Mouse (Mus musculus) midbrain, embryonic 13.5 days (tissue): ENCODE measurements at regions not wholly inside any gene's neighbourhood (a gene's known extent, or its start where the extent isn't known, plus 50 kb on each side); places are given as distances from the start of the nearest gene placed in this dataset.

Source experiments
- ATAC-seq: fragments of 200-750 bp; cut with Nextera tagmentation; 2 replicates; pipeline ENCODE4 v1.8.0; 2017; ENCODE audit warnings: mild to moderate bottlenecking, moderate TSS enrichment, moderate library complexity
- H3K27ac ChIP-seq: fragments of 300-500 bp; sonication (generic); 2 replicates; pipeline ENCODE4 v1.5.1; 2015; ENCODE audit warnings: inconsistent platforms, mild to moderate bottlenecking, moderate library complexity
- H3K27me3 ChIP-seq: fragments of 300-500 bp; sonication (generic); 2 replicates; pipeline ENCODE4 v1.6.1; 2015; ENCODE audit warnings: mild to moderate bottlenecking, inconsistent platforms
- H3K36me3 ChIP-seq: fragments of 300-500 bp; sonication (generic); 2 replicates; pipeline ENCODE4 v1.6.1; 2015; ENCODE audit warnings: mild to moderate bottlenecking, inconsistent platforms
- H3K4me1 ChIP-seq: fragments of 300-500 bp; sonication (generic); replicated peaks from 2 replicates; pipeline ENCODE4 v1.6.1; 2015; ENCODE audit warnings: inconsistent platforms
- H3K4me2 ChIP-seq: fragments of 300-500 bp; sonication (generic); replicated peaks from 2 replicates; pipeline ENCODE4 v1.6.1; 2015; ENCODE audit warnings: moderate library complexity, mild to moderate bottlenecking, inconsistent platforms
- H3K4me3 ChIP-seq: fragments of 300-500 bp; sonication (generic); replicated peaks from 2 replicates; pipeline ENCODE4 v1.5.1; 2015; ENCODE audit warnings: mild to moderate bottlenecking, inconsistent platforms
- H3K9ac ChIP-seq: fragments of 300-500 bp; sonication (generic); replicated peaks from 2 replicates; pipeline ENCODE4 v1.6.1; 2015; ENCODE audit warnings: mild to moderate bottlenecking, inconsistent platforms
- H3K9me3 ChIP-seq: fragments of 300-500 bp; sonication (generic); 2 replicates; pipeline ENCODE4 v1.6.1; 2016; ENCODE audit warnings: mild to moderate bottlenecking, inconsistent platforms
- WGBS: fragments of 180-500 bp; shearing (Covaris S2); methylation state at CpG from one replicate; pipeline ENCODE4 v1.1.7; 2015; 5-methylcytosine and 5-hydroxymethylcytosine counted together

DNA sequence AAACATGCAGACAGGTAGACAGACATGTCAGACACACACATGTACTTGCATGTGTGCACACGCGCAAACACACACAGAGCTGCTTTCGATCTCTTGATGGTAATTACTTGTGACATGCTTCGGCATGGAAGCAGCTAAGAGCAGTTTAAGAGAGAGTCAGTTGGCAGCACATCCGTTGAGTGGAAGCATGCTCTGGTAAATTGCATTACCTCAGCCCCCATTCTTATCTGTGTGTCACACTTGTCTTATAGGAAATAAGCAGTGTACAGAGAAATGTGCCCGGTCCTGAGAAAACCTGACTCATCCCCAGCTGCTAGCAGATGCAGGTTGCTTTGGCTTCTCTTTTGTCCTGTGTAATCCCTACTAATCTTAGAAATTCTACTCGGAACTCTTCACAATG, 80.0 kb upstream of the Tmem150c start:
- no peaks in the 10 kb centered on the region for H3K9me3 ChIP-seq
- no peak overlapping the region for H3K4me3 ChIP-seq
- no peak overlapping the region for H3K4me2 ChIP-seq
- no peak overlapping the region for H3K27ac ChIP-seq
- H3K4me1 ChIP-seq, result no peaks in the 10 kb centered on the region; the same call in 1 of the 2 replicates
- no peak overlapping the region for H3K9ac ChIP-seq
- ATAC-seq, result peak; percentile 37; the same call in 1 of the 2 replicates
- H3K36me3 ChIP-seq, result no peaks in the 10 kb centered on the region
- 50% methylated on average over 7 of the region's 7 CpGs for WGBS
- no peaks in the 10 kb centered on the region for H3K27me3 ChIP-seq

DNA sequence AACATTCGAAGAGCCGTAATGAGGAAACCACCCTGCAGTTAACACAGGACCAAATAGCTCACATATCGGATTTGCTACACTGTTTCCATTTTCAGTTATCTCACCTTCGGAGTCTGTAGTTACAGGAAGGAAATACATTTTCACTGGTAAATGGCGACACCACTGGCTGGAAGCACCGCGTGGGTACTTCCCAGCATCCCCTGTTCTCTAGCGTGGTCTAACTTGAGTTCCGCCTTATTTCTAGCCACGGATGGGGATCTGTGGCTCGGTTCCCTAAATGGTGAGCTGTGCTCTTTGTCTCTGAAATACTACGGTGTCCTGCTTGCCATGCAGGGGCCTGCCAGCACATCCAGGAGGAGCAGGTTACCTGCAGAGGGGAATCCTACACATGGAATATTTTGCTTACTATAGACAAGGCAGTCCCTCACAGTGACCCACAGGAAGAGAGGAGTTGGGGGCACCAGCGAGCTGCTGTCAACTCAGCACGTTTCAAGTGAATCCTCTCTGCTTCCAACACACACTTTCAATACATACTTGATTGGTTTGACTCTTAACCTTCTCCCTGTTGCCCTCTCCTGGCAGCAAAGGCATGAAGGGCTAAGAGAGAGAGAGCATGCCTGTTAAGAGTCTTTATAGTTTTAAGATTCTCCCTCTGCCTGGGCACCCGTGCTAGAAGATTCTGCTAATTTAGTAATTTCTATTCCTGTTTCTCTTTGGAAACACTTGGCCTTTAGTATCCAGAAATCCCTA, 78.9 kb upstream of the Tmem150c start:
- ATAC-seq, result no peak
- H3K9ac ChIP-seq, result no peak overlapping the region
- H3K27ac ChIP-seq, result no peak overlapping the region
- 86% methylated on average over 15 of the region's 15 CpGs for WGBS
- no peaks in the 10 kb centered on the region for H3K36me3 ChIP-seq
- no peaks in the 10 kb centered on the region for H3K27me3 ChIP-seq
- H3K9me3 ChIP-seq, result no peaks in the 10 kb centered on the region
- no peaks in the 10 kb centered on the region; the same call in 1 of the 2 replicates for H3K4me1 ChIP-seq
- H3K4me2 ChIP-seq, result no peak overlapping the region
- H3K4me3 ChIP-seq, result no peak overlapping the region

DNA sequence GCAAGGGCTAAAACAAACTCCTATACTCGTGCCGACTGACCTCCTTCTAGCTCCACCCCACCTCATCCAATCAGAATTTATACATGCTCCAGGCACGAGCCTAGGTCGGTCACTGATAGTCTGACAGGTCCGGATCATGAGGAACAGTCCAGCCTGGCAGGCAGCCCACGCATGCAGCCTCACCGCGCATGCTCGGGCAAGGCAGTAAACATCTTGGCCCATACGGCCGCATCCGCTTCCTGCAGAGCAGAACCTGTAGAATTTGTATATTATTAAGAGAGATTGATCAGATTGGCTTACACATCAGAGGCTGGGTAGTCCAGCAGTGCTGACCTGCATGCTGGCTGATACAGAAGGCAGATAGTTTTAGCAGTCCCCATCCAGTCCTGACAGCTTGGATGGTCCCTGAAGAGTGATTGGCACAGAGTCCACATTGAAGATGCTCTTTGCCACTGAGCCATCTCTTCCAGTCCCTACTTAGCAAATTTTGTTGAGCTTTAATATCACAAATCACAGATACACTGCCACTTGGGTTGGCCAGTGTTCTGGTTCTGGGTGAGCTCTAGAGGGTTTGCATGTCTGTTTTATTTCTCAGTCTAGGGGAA, 78.2 kb upstream of the Tmem150c start:
- H3K9ac ChIP-seq, result no peak overlapping the region
- ATAC-seq, result no peak
- WGBS, result 94% methylated on average over 12 of the region's 12 CpGs

DNA sequence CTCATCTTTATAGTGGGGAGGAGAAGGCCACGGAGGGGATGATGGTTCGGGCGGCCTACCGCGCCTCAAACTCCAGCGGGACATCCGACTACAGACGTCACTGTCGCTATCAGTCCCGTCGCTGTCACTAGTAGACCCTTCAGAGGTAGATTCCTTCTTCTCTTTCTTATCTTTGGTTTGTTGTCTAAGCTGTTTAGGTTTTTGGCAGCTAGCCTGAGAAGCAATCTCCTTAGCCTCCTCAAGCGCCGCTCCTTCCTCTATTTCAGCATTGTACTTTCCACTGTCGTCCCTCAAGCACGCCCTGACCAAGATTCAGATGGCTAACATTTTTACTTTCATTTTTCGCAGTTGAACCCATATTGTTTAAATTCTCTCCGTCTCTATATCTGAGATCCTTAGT, 76.7 kb upstream of the Tmem150c start:
- no peak for ATAC-seq
- H3K27me3 ChIP-seq, result no peaks in the 10 kb centered on the region
- 95% methylated on average over 17 of the region's 17 CpGs for WGBS
- H3K9me3 ChIP-seq, result no peaks in the 10 kb centered on the region
- no peak overlapping the region for H3K27ac ChIP-seq
- H3K4me1 ChIP-seq, result peaks cover 7% of the 10 kb centered on the region
- no peak overlapping the region for H3K4me3 ChIP-seq
- H3K36me3 ChIP-seq, result no peaks in the 10 kb centered on the region
- no peak overlapping the region for H3K4me2 ChIP-seq
- no peak overlapping the region for H3K9ac ChIP-seq

More for the DNA sequence above, 78.2 kb upstream of the Tmem150c start:
- Histone ChIP-seq H3K4me3 (no peak overlapping the region), H3K36me3 (no peaks in the 10 kb centered on the region), H3K9me3 (no peaks in the 10 kb centered on the region), H3K4me1 (no peaks in the 10 kb centered on the region; the same call in 1 of the 2 replicates), H3K27ac (no peak overlapping the region), H3K4me2 (no peak overlapping the region), H3K27me3 (no peaks in the 10 kb centered on the region)

DNA sequence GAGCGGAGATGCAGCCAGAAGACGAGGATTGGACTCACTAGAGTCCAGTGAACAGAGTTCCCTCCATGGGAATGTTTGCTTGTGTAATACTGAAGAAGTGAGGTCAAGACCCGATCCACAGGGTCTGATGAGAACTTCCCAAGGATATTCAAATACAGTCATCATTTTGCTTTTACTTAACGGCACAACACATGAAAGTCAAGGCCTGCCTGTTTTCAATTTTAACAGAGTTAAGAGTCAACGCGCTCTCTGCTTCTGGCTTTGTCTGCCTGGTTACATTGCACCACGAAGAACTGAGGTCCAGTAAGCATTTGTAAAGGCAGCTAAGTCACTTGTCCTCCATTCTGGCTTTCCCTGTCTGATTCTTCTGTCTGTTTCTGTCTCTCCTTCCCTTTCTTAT, 72.5 kb upstream of the Tmem150c start:
- H3K9ac ChIP-seq, result no peak overlapping the region
- no peak overlapping the region for H3K4me3 ChIP-seq
- WGBS, result 70% methylated on average over 7 of the region's 7 CpGs
- no peaks in the 10 kb centered on the region for H3K9me3 ChIP-seq
- H3K4me1 ChIP-seq, result peaks cover 7% of the 10 kb centered on the region; the same call in 1 of the 2 replicates
- H3K27ac ChIP-seq, result no peak overlapping the region
- H3K36me3 ChIP-seq, result no peaks in the 10 kb centered on the region
- no peak for ATAC-seq
- no peaks in the 10 kb centered on the region for H3K27me3 ChIP-seq
- H3K4me2 ChIP-seq, result no peak overlapping the region

DNA sequence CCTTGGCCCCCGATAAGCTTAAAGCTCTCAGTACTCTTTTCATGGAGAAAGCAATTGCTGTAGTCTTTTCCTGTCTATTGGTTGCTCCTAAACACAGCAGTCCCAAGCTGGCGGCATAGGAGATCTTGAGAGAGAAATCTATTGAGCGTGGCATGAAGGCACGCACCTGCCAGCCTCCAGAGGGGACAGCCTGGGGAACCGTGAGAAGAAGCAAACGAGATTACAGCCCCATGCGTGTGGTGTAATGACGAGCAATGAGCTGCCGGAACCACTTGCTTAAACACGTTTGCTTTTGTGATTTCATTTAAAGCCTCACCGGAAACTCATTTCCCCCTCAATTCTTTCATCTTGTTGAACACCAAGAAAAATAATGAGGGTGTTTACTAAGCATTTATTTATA, 72.0 kb upstream of the Tmem150c start:
- Histone ChIP-seq H3K4me3 (no peak overlapping the region), H3K9ac (no peak overlapping the region), H3K27me3 (no peaks in the 10 kb centered on the region), H3K27ac (no peak overlapping the region), H3K4me1 (peaks cover 11% of the 10 kb centered on the region), H3K36me3 (no peaks in the 10 kb centered on the region), H3K4me2 (no peak overlapping the region), H3K9me3 (no peaks in the 10 kb centered on the region)
- ATAC-seq, result no peak
- WGBS, result 42% methylated on average over 11 of the region's 11 CpGs

DNA sequence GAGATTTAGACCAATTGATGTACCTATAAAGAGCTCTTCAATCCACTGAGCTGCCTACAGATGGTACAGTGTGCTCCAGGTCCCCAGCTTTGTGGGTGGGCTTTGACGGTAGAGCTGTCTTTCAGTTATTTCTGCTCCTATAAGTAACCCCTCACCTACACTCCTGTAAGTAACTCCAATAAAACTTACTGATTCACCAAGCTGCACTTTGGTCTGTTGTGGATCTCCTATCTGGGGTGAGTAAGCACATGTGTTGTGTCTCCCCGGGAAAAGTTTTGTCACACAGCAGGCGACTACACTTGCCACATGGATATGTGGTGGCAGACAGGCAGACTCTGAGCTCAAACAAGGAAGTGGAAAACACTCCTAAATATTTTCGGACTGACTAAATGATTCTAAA, 70.4 kb upstream of the Tmem150c start:
- Histone ChIP-seq H3K27me3 (no peaks in the 10 kb centered on the region), H3K9me3 (no peaks in the 10 kb centered on the region), H3K4me2 (no peak overlapping the region), H3K9ac (no peak overlapping the region), H3K4me1 (peaks cover 11% of the 10 kb centered on the region), H3K4me3 (no peak overlapping the region), H3K27ac (no peak overlapping the region), H3K36me3 (no peaks in the 10 kb centered on the region)
- no peak for ATAC-seq
- 90% methylated on average over 4 of the region's 4 CpGs for WGBS

DNA sequence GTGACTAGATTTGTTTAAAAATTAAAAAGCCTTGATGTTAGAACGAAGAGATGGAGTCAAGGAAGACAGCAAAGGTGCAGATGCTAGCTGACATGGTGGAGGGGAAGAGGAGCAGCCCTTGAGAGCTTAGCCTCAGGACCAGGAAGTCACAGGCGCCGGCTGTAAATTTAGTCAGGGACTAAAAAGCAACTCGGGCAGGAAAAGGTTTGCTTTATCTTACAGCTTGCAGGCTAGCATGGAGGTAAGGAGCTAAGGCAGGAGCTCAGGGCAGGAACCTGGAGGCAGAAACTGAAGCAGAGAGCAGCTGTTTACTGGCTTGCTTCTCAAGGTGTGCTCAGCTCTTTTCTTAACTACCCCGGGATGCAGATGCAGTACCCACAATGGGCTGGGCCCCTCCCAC, 68.3 kb upstream of the Tmem150c start:
- H3K27me3 ChIP-seq, result no peaks in the 10 kb centered on the region
- 78% methylated on average over 5 of the region's 5 CpGs for WGBS
- no peak overlapping the region for H3K4me3 ChIP-seq
- no peaks in the 10 kb centered on the region for H3K36me3 ChIP-seq
- no peak for ATAC-seq
- no peaks in the 10 kb centered on the region for H3K9me3 ChIP-seq
- H3K4me1 ChIP-seq, result peaks cover 11% of the 10 kb centered on the region
- no peak overlapping the region for H3K27ac ChIP-seq
- no peak overlapping the region for H3K9ac ChIP-seq
- no peak overlapping the region for H3K4me2 ChIP-seq

DNA sequence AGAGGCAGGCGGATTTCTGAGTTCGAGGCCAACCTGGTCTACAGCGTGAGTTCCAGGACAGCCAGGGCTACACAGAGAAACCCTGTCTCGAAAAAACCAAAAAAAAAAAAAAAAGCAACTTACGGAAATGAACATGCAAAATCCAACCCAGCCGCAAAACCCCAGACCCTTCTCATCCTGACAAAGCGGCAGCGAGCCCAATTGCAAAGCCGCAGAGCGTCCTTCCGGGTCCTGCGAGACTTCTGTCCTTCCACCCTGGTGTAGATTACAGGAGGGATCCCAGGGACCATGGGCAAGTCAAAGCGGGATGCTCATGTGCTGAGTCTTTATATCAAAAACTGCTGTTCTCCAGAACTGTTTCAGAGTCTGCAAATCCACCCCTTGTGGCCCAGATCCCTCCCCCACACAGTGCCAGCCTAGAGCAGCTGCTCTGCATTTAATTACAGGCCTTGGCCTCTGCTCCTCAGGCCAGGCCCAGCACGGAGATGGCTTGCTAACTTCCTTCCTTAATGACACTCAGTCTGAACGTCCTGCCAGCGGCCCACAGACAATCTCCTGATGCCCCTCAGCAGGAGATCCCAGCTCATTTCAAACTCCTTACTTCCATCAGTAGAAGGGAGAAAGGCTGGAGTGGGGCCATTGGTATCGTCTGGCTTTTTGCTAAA, 67.1 kb upstream of the Tmem150c start:
- WGBS, result 82% methylated on average over 17 of the region's 17 CpGs
- Histone ChIP-seq H3K4me2 (no peak overlapping the region), H3K27ac (no peak overlapping the region), H3K27me3 (no peaks in the 10 kb centered on the region), H3K4me3 (no peak overlapping the region), H3K9ac (no peak overlapping the region), H3K4me1 (peaks cover 9% of the 10 kb centered on the region), H3K36me3 (no peaks in the 10 kb centered on the region), H3K9me3 (no peaks in the 10 kb centered on the region)
- no peak for ATAC-seq

DNA sequence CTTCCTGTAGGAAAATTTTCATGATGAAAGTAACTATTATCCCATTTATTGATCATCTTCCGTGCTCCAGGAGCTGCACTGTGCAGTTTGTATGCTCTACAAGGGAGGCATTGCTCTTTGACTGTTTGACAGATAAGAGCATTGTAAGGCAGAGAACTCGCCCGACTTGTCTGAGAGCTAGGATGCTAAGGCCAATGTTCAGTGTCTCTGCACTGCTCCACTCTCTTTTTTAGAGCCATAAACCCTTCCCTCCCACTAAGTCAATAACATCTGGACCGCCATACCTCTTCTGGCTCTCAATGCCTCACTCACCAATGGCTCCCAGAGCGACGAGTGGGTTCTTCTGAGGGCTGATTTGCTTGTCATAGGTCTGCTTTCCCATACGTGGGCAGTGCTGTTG, 65.9 kb upstream of the Tmem150c start:
- H3K4me3 ChIP-seq, result no peak overlapping the region
- WGBS, result 83% methylated on average over 7 of the region's 7 CpGs
- H3K27ac ChIP-seq, result no peak overlapping the region
- H3K4me1 ChIP-seq, result peaks cover 4% of the 10 kb centered on the region; the same call in 1 of the 2 replicates
- H3K9ac ChIP-seq, result no peak overlapping the region
- H3K4me2 ChIP-seq, result no peak overlapping the region
- ATAC-seq, result no peak
- H3K27me3 ChIP-seq, result no peaks in the 10 kb centered on the region
- H3K9me3 ChIP-seq, result no peaks in the 10 kb centered on the region
- H3K36me3 ChIP-seq, result no peaks in the 10 kb centered on the region

DNA sequence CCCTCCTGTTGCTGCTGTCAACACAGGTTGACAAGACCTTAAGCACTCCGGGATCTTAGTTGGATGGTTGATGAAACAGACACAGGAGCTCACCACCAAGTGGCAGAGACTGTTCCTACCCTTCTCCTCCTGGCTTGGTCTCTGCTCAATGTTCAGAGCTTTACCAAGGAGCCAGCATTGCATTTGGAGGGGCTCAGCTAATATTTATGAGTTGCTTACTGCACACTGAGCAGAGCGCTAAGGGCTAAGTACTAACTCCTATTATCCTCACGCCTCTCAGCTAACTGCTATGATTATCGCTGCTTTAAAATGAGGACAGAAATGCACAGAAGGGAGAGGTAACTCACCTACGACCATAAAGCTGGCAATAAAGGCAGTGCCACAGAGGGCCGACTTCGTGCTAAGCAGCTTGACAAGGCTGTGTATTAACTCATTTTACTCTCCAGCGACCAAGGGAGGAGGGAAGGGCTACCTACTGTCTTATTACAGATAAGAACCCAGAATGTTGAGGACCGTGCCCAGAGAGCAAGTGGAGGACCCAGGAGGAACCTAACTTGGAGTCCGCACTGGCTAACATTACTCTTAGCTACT, 65.3 kb upstream of the Tmem150c start:
- Histone ChIP-seq H3K4me1 (peaks cover 4% of the 10 kb centered on the region; the same call in 1 of the 2 replicates), H3K27me3 (no peaks in the 10 kb centered on the region), H3K4me3 (no peak overlapping the region), H3K27ac (no peak overlapping the region), H3K9me3 (no peaks in the 10 kb centered on the region), H3K4me2 (no peak overlapping the region), H3K9ac (no peak overlapping the region), H3K36me3 (no peaks in the 10 kb centered on the region)
- WGBS, result 78% methylated on average over 10 of the region's 10 CpGs
- no peak for ATAC-seq

DNA sequence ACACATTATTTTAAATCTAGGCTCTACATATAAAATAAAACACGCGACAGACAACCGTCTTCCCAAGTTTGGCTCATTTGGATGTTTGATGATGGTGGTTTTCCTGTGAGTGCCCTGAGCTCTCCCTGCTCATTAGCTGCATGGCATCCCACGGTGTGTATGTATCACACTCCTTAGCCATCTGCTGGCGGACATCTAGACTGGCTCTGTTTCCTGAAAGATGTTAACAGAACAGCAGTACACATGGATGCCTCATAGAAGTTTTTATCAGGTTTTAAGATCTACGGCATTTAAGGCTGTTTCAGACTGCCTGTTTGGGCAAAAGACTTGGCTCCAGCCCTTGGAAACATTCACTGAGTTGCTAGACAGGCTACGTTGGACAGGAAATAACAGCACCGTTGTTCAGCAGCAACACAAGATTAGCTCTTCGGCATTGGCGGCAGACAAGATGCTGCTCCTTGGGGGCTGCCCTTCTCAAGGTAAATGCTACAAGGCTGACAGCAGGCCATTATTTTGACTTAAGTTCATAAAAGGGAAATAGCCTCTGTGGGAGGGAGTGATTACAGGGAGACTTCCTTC, 61.5 kb upstream of the Tmem150c start:
- ATAC-seq, result no peak

More for the DNA sequence above, 61.5 kb upstream of the Tmem150c start:
- no peaks in the 10 kb centered on the region for H3K36me3 ChIP-seq
- H3K4me1 ChIP-seq, result no peaks in the 10 kb centered on the region
- no peaks in the 10 kb centered on the region for H3K9me3 ChIP-seq
- no peak overlapping the region for H3K4me2 ChIP-seq
- H3K27me3 ChIP-seq, result no peaks in the 10 kb centered on the region
- H3K9ac ChIP-seq, result no peak overlapping the region
- peak overlapping the region; percentile 32; the same call in 1 of the 2 replicates for H3K27ac ChIP-seq
- H3K4me3 ChIP-seq, result no peak overlapping the region
- 74% methylated on average over 10 of the region's 10 CpGs for whole genome bisulfite sequencing
